Mouse (Mus musculus) liver, postnatal 0 days (tissue): ENCODE measurements around the gene Gabpb2.

Experiments
- CTCF ChIP-seq: sonication (generic); IDR thresholded peaks from 2 replicates; pipeline ENCODE4 v1.5.1; 2016; ENCODE audit warnings: antibody characterized with exemption, low read depth
- EP300 ChIP-seq: IDR thresholded peaks from 2 replicates; pipeline ENCODE4 v1.6.1; 2016; ENCODE audit warnings: antibody characterized with exemption, low read depth, mild to moderate bottlenecking

DNA sequence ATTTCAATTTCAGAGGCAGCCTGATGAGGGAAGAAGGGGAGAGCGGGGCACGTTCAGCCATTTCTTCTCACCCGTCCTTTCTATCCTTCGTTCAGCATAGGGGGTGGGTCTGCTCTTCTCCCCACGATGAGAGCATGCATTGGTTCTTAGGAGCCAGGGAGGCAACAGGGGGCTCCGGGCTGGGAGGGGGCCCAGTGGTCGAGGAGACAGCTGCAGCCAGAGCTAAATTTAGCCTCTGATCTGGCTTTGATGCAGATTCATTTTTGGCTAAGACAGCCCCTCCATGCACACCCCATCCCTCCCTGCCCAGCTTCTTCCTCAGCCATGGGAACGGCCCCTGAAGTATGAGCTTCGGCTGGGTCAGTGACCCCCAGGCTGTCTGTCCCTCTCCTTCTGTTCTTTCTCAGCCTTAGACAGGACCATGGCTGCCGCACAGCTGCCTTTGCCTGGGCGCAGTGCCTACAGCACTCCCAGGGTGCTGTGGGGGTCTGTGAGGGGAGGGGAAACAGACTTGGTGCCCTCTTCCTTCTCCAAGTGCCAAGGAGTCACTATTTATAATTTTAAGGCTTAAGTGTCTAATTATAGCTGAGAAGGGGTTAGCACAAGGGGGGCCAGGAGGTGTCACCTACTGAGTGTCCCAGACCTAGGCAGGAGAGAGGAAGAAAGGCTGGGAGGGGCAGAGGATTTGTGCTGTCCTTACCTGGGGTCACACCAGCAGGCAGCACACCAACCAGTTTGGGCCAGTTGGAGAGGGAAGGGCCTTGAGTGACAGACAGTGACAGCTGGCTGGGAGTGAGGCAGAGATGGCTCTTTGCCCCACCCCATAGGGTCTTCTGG is 54.1 kb downstream of the Gabpb2 start:
- TF ChIP-seq EP300 (no peak), CTCF (no peak)
